Mouse (Mus musculus): ENCODE results near the gene Elovl5. TPM values are rescaled to one million over a fixed set of nuclear protein-coding genes. Genes with fewer than 3 reads are reported as not detected.

Gene Elovl5
- total and polyA plus RNA-seq, 3 experiments = 11.7 to 99.9 (median 80.4) TPM

DNA sequence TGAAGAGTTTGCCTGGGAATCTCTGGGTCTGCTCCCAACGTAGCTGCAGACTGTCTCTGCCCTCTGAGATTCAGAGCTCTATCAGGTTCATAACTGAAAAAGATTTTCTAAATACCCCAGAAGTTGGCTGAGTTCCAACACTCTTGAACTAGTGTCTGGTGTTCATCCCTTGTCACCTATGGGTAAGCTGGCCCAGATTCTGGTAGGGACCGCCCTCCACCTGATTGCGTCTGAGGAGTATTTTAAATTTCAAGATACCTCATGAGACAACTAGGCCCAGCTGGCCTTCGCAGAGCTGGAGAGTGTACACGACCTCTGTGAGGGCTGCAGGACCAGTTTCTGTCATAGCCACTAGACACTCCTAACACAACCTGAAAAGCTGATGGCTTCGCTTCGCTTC, 61.8 kb downstream of the Elovl5 start:
- H3K4me3 ChIP-seq (ENCODE audit: low read depth, low read length) = no peak overlapping the region
- ATAC-seq (ENCODE audit: extremely low read depth, insufficient number of reproducible peaks, low FRiP score, poor library complexity, severe bottlenecking) (no peak), DNase-seq (ENCODE audit: low spot score) (no peak)
- peaks cover 88% of the 10 kb centered on the region for H3K36me3 ChIP-seq (replicated peaks)
- H3K4me1 ChIP-seq (ENCODE audit: insufficient read depth, low read depth, low read length) = peaks cover 10% of the 10 kb centered on the region; the same call in 1 of the 2 replicates
- H3K27me3 ChIP-seq (ENCODE audit: insufficient read depth, low read length) = no peaks in the 10 kb centered on the region
- TF ChIP-seq CTCF (IDR thresholded peaks at IDR 0.05; ENCODE audit: low read depth, low read length) (no peak), GATA2 (IDR thresholded peaks at IDR 0.05; ENCODE audit: borderline replicate concordance, low read depth, low read length) (no peak), GATA1 (IDR thresholded peaks at IDR 0.05; ENCODE audit: borderline replicate concordance, low read length) (no peak), TAL1 (conservative IDR thresholded peaks at IDR 0.05; ENCODE audit: low read depth, low read length) (no peak), POLR2AphosphoS5 (IDR thresholded peaks at IDR 0.05; ENCODE audit: insufficient replicate concordance, low read depth, low read length) (no peak)
- no peaks in the 10 kb centered on the region for H3K9me3 ChIP-seq (replicated peaks)

DNA sequence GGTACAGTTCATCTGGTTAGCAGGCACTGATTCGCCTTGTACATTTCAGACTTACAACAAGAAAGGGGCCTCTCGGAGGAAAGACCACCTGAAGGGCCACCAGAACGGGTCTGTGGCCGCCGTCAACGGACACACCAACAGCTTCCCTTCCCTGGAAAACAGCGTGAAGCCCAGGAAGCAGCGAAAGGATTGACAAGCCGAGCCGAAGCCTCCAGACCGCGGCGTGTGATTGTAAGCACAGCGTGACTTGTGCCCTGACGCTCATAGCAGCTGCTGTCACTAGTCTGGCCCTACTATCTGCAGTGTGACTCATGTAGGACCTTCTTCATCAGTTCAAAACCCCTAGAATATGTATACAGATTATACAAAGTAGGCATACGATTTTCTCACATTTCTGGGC, 65.5 kb downstream of the Elovl5 start:
- ATAC-seq (ENCODE audit: extremely low read depth, insufficient number of reproducible peaks, low FRiP score, poor library complexity, severe bottlenecking) = no peak
- Histone ChIP-seq H3K36me3 (replicated peaks) (peaks cover 93% of the 10 kb centered on the region), H3K4me1 (ENCODE audit: insufficient read depth, low read depth, low read length) (peaks cover 17% of the 10 kb centered on the region), H3K4me3 (ENCODE audit: low read depth, low read length) (no peak overlapping the region), H3K27me3 (ENCODE audit: insufficient read depth, low read length) (no peaks in the 10 kb centered on the region), H3K9me3 (replicated peaks) (no peaks in the 10 kb centered on the region)
- DNase-seq (ENCODE audit: low spot score) = no peak
- TF ChIP-seq GATA1 (IDR thresholded peaks at IDR 0.05; ENCODE audit: borderline replicate concordance, low read length) = no peak
- TF ChIP-seq CTCF (IDR thresholded peaks at IDR 0.05; ENCODE audit: low read depth, low read length) = no peak
- no peak for TF ChIP-seq TAL1 (conservative IDR thresholded peaks at IDR 0.05; ENCODE audit: low read depth, low read length)
- no peak for TF ChIP-seq POLR2AphosphoS5 (IDR thresholded peaks at IDR 0.05; ENCODE audit: insufficient replicate concordance, low read depth, low read length)
- TF ChIP-seq GATA2 (IDR thresholded peaks at IDR 0.05; ENCODE audit: borderline replicate concordance, low read depth, low read length) = no peak

DNA sequence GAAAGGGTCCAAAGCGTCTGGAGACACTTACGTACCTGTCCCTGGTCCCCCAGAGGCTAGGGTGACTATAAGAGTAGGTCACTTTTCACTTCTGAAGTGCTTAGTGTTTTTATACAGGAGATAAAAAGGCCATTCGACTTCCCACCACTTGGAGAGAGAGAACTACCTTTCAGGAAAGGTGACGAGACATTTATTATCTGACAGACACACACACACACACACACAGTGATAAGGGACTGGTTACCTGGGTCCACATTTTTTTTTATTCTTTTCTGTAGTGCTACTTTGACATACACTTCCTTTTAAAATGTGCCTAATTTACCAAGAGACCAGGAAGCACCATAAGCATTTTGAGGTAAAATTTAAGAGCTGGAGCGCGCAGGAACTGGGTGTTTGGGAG, 66.4 kb downstream of the Elovl5 start:
- no peak for ATAC-seq (ENCODE audit: extremely low read depth, insufficient number of reproducible peaks, low FRiP score, poor library complexity, severe bottlenecking)
- Histone ChIP-seq H3K4me1 (ENCODE audit: insufficient read depth, low read depth, low read length) (peaks cover 17% of the 10 kb centered on the region), H3K4me3 (ENCODE audit: low read depth, low read length) (no peak overlapping the region), H3K9me3 (replicated peaks) (no peaks in the 10 kb centered on the region), H3K27me3 (ENCODE audit: insufficient read depth, low read length) (no peaks in the 10 kb centered on the region), H3K36me3 (replicated peaks) (peaks cover 84% of the 10 kb centered on the region)
- TF ChIP-seq GATA2 (IDR thresholded peaks at IDR 0.05; ENCODE audit: borderline replicate concordance, low read depth, low read length) (no peak), TAL1 (conservative IDR thresholded peaks at IDR 0.05; ENCODE audit: low read depth, low read length) (no peak), POLR2AphosphoS5 (IDR thresholded peaks at IDR 0.05; ENCODE audit: insufficient replicate concordance, low read depth, low read length) (no peak), GATA1 (IDR thresholded peaks at IDR 0.05; ENCODE audit: borderline replicate concordance, low read length) (no peak), CTCF (IDR thresholded peaks at IDR 0.05; ENCODE audit: low read depth, low read length) (no peak)
- DNase-seq (ENCODE audit: low spot score) = no peak

DNA sequence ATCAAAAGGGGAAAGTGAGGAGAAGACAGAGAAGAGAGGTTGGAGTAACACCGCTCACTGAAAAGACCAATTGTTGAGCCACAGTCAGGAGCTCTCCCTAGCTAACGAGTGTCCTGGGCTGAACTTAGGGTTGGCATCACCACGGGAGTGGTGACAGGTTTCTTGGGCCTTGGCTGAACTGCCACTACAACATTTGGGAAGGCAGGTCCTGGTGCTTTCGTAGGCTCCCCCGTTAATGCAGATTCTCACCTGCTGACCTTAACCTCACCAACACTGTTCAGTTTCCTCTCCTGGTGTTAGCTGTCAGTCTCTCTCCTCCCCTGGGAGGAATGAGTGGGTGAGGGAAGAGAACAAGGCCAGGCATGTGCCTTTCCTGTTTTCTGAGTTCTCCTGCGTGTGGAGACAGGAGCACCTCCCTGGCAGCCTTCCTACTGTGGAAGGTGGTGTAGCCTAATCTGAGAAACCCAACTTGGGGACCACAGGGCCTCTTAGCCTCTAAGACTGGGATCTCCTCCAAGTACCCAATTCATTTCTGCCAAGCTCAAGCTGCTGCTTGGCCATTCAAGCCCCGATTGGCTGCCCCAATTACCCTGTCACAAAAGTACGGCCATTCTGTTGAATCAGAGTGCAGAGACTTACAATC, 69.1 kb downstream of the Elovl5 start:
- Histone ChIP-seq H3K4me3 (ENCODE audit: low read depth, low read length) (no peak overlapping the region), H3K36me3 (replicated peaks) (peaks cover 60% of the 10 kb centered on the region), H3K27me3 (ENCODE audit: insufficient read depth, low read length) (no peaks in the 10 kb centered on the region), H3K9me3 (replicated peaks) (no peaks in the 10 kb centered on the region), H3K4me1 (ENCODE audit: insufficient read depth, low read depth, low read length) (peaks cover 19% of the 10 kb centered on the region)
- no peak for ATAC-seq (ENCODE audit: extremely low read depth, insufficient number of reproducible peaks, low FRiP score, poor library complexity, severe bottlenecking)
- no peak for DNase-seq (ENCODE audit: low spot score)
- no peak for TF ChIP-seq GATA2 (IDR thresholded peaks at IDR 0.05; ENCODE audit: borderline replicate concordance, low read depth, low read length)
- no peak for TF ChIP-seq TAL1 (conservative IDR thresholded peaks at IDR 0.05; ENCODE audit: low read depth, low read length)
- no peak for TF ChIP-seq CTCF (IDR thresholded peaks at IDR 0.05; ENCODE audit: low read depth, low read length)
- TF ChIP-seq POLR2AphosphoS5 (IDR thresholded peaks at IDR 0.05; ENCODE audit: insufficient replicate concordance, low read depth, low read length) = no peak
- TF ChIP-seq GATA1 (IDR thresholded peaks at IDR 0.05; ENCODE audit: borderline replicate concordance, low read length) = no peak

DNA sequence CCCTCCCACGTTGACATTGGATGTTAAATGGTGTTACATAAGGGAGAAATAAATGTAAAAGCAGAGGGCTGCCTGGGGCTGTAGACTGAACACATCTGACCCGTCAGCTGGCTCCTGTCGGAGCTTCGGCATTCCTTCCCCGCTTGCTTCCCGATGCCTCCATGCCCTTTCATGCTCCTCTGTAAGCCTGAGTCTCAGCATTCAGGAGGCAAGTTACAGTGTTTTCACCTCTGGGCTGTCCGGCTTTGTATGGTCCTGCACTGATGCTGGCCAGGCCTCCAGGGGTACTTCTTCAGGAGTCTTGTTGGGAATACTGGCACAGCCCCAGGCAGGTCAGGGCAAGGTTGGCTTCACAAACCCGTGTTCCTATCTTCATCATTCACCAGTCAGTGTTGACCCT, 72.5 kb downstream of the Elovl5 start:
- Histone ChIP-seq H3K9me3 (replicated peaks) (no peaks in the 10 kb centered on the region), H3K36me3 (replicated peaks) (peaks cover 33% of the 10 kb centered on the region), H3K4me1 (ENCODE audit: insufficient read depth, low read depth, low read length) (peaks cover 25% of the 10 kb centered on the region), H3K27me3 (ENCODE audit: insufficient read depth, low read length) (no peaks in the 10 kb centered on the region), H3K4me3 (ENCODE audit: low read depth, low read length) (no peak overlapping the region)
- no peak for DNase-seq (ENCODE audit: low spot score)
- ATAC-seq (ENCODE audit: extremely low read depth, insufficient number of reproducible peaks, low FRiP score, poor library complexity, severe bottlenecking) = no peak
- TF ChIP-seq POLR2AphosphoS5 (IDR thresholded peaks at IDR 0.05; ENCODE audit: insufficient replicate concordance, low read depth, low read length) (no peak), CTCF (IDR thresholded peaks at IDR 0.05; ENCODE audit: low read depth, low read length) (no peak), GATA1 (IDR thresholded peaks at IDR 0.05; ENCODE audit: borderline replicate concordance, low read length) (no peak), GATA2 (IDR thresholded peaks at IDR 0.05; ENCODE audit: borderline replicate concordance, low read depth, low read length) (no peak), TAL1 (conservative IDR thresholded peaks at IDR 0.05; ENCODE audit: low read depth, low read length) (no peak)

DNA sequence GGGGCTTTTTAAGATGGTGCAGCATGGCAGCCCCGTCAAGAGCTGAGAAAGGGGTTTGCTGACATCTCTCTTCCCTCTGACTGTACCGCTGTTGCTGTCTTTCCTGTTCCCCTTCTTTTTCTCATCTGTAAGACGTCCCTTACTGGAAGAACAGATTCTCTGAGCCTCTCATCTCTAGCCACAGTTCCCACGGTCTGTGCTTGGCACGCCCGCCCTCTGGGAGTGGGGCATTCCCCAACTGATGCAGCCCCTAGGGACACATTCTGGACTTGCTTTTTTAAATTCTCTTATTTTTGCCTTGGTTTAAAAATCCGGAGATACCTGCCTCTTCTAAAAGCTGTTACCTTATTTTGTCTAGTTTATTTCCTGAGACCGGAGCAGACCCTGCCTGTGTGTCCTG, 73.1 kb downstream of the Elovl5 start:
- DNase-seq (ENCODE audit: low spot score) = no peak

More for the DNA sequence above, 73.1 kb downstream of the Elovl5 start:
- H3K27me3 ChIP-seq (ENCODE audit: insufficient read depth, low read length) = no peaks in the 10 kb centered on the region
- H3K4me1 ChIP-seq (ENCODE audit: insufficient read depth, low read depth, low read length) = peaks cover 22% of the 10 kb centered on the region
- ATAC-seq (ENCODE audit: extremely low read depth, insufficient number of reproducible peaks, low FRiP score, poor library complexity, severe bottlenecking) = no peak
- no peak overlapping the region for H3K4me3 ChIP-seq (ENCODE audit: low read depth, low read length)
- no peaks in the 10 kb centered on the region for H3K9me3 ChIP-seq (replicated peaks)
- peaks cover 26% of the 10 kb centered on the region for H3K36me3 ChIP-seq (replicated peaks)
- TF ChIP-seq TAL1 (conservative IDR thresholded peaks at IDR 0.05; ENCODE audit: low read depth, low read length) = no peak
- no peak for TF ChIP-seq CTCF (IDR thresholded peaks at IDR 0.05; ENCODE audit: low read depth, low read length)
- TF ChIP-seq GATA2 (IDR thresholded peaks at IDR 0.05; ENCODE audit: borderline replicate concordance, low read depth, low read length) = no peak
- no peak for TF ChIP-seq GATA1 (IDR thresholded peaks at IDR 0.05; ENCODE audit: borderline replicate concordance, low read length)
- TF ChIP-seq POLR2AphosphoS5 (IDR thresholded peaks at IDR 0.05; ENCODE audit: insufficient replicate concordance, low read depth, low read length) = no peak
